Mouse (Mus musculus) kidney, adult 2 months (tissue): ENCODE measurements around the gene Rassf7.

Experiments
- CTCF ChIP-seq: fragments of 200-500 bp; conservative IDR thresholded peaks from 2 replicates; pipeline ENCODE4 v1.5.1; 2011; ENCODE audit warnings: low read depth, mild to moderate bottlenecking, control low read depth, low read length, moderate library complexity, mixed read lengths; ENCODE audit not compliant: insufficient read depth, insufficient read length
- POLR2A ChIP-seq: fragments of 200-500 bp; IDR thresholded peaks from one replicate; pipeline ENCODE4 v1.6.1; 2011; ENCODE audit warnings: low read depth, low read length, control low read depth

DNA sequence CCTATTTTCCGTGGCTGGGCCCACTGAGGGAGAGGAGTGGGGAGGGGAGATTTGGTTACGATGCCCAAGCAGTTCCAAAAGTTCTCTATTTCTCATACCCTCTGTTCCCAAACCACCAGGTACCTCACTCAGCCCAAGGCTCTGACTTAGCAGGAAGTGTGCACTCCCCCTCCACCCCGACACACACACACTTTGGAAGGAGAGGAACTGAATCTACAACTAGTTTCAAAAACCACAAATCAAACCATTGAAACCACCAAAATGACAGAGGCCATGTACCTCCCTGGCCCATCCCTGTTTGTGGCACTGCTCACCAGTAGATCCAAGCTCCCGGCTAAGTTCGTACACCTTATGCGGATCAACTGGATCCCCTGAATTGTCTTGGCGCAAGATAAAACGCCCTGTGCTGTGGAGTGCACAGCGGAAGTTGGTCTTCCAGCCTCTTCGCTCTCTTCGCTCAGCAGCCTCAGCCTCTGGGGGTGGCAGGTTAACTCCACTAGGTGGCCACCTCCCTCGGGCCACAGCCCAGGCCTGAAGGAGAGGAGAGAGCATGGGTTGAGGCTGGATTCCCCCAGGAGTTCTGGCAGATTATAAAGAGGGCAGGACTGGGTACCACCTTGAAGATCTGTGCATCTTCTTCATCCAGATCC lies 49.2 kb downstream of the Rassf7 start:
- TF ChIP-seq POLR2A (no peak), CTCF (peak; percentile 54)
